Mouse (Mus musculus): ENCODE measurements at regions not wholly inside any gene's neighbourhood (a gene's known extent, or its start where the extent isn't known, plus 50 kb on each side); places are given as distances from the start of the nearest gene placed in this dataset.
A peak's percentile ranks its signal among the peaks of the same experiment; 100 is the strongest.

DNA sequence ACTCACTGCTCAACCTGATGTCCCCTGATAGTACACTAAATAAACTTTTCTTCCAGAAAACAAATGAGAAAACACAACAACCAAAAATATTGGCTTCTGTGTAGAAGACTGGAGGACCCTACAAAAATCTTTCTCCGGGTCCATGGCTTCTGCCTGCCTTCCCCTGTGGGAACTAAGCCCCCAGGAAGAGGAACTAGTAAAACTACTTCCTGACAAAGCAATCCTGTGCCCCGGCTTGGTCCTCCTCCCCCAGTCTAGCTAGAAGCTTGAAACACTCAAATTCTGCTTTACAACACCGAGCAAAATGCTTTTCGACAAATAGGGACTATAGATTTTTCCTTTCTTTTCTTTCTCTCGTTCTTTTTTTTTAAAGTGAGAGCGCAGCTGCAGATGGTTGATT lies 51.3 kb upstream of the Mki67 start:
- no peak for DNase-seq (ENCODE audit: inconsistent ontology term)

GRCm38 (mm10) chr7:135768064-135768463 lies 51.9 kb upstream of the Mki67 start:
- DNase-seq (ENCODE audit: inconsistent ontology term), result no peak

DNA sequence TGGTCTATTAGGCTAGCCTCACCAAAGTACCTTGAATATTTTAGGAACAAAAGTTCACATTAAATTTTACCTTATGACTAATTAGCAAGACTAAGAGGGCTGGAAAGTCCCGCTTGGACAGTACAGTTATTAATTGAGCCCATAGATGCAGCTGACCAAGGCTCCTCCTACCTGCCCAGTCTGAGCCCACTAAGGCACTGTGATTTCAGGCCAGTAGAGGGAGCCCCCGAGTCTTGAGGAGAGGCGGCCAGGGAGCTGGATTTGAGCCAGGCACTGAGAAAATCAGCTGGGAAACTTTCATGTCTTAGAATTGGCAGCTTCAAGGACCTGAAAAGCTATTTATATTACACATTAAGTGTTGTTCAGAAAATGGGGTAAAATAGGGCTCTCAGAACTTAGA lies 52.4 kb upstream of the Mki67 start:
- DNase-seq (ENCODE audit: inconsistent ontology term), result peak; percentile 72

- no peak for DNase-seq (ENCODE audit: inconsistent ontology term)
Observed at GRCm38 (mm10) chr7:135769082-135769673, 53.0 kb upstream of the Mki67 start.

DNA sequence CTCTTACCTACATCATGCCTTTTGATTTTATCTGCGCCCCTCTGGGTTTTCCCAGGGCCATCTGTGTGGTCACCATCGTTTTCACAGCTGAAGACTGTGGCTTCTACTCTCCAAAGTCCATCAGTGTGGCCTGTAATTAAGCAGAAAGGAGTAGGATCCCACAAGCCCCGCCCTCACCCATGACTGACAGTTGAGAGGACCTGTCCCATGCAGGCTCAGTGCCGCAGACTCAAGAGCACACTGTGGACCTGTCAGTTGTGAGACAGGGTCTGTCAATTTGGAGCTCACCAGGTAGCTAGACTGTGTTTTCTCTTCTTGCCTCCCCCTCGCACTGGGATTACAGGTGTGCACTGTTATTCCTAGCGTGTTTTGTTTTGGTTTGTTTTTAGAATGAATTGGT lies 53.9 kb upstream of the Mki67 start:
- no peak for DNase-seq (ENCODE audit: inconsistent ontology term)

DNA sequence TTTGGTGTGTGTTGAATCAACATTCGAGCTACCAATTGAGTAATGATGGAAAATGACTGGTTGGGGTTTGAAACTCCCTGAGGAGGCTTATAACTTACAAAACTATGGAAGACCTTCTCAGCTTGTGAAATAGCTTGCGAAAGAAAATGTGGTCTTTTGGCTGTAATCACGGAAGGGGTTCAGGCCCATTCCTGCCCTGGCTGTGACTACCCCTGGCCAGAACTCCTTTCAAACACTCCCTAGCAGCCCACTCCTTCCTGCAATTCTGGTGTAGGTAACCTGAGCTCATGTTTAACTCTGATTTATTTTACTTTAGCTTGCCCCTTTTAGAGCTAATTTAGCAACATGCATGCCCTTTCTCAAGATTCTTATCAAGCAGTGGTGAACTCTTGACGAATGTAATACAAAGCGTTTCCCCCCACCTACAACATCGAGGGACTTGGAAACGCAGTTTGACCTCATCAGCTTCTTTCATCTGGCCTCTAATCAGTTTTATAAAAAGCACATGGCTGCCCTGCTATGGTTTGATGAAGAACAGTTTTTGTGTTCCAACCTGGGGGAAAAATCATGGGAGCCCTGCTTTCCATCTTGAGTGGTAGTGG lies 59.8 kb upstream of the Mki67 start:
- no peak for DNase-seq (ENCODE audit: inconsistent ontology term)

- no peak for DNase-seq (ENCODE audit: inconsistent ontology term)
Observed at GRCm38 (mm10) chr7:135790167-135790566, 74.0 kb upstream of the Mki67 start.

GRCm38 (mm10) chr7:135790978-135791377 lies 74.8 kb upstream of the Mki67 start:
- DNase-seq (ENCODE audit: inconsistent ontology term), result peak; percentile 74

DNA sequence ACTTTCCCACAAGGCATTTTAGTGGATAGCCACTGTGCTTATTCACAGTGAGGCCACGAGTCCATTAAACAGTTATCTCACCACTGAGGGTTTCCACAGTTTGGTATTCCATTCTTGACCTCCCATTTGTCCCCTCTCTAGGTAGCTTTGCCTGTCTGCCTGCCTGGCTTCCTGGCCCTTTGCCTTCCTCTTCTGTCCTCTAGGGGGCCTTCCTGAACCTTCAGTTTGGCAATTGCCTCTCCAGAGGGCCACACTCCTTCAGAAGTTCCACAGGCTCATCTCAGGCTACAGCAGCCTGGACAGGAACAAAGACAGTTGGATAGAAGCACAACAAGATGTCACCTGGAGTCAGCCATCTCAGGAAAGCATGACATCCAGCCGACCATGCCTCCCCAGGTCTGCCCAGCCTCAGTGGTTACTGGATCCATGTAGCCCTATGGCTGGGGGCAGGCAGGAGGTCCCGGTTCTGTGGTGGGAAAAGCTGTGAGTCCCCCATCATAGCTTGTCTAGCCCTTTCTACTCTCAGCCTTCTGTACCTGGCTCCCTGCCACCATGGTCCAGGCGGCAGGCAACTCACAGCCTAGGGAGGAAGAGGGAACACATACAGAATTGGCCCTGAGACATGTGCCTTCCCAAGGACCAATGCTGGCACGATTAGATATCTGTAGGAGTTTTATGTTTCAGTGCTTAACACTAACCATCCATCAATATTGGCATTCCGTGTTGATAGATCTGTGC lies 76.0 kb upstream of the Mki67 start:
- DNase-seq (ENCODE audit: inconsistent ontology term), result no peak

DNA sequence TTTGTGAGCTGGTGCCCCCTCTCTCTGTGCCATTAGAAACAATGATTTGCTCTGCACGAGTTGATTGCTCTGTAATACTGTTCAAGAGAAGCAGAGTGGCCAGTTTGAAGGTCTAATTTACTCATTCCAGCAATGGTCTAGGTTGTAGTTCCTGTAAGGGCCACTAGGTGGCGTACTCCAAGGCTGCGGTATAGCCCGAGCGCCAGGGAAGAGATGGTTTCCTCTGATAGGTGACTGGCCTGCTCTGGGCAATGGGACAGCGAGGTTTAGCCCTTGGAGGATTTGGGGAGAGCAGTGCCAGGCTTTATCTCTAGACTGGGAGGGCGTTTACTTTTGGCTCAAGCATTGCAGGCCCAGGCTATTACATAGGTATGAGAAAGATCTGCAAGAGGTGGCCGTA lies 76.8 kb upstream of the Mki67 start:
- DNase-seq (ENCODE audit: inconsistent ontology term), result no peak

GRCm38 (mm10) chr7:135794238-135794637 lies 78.1 kb upstream of the Mki67 start:
- no peak for DNase-seq (ENCODE audit: inconsistent ontology term)

DNA sequence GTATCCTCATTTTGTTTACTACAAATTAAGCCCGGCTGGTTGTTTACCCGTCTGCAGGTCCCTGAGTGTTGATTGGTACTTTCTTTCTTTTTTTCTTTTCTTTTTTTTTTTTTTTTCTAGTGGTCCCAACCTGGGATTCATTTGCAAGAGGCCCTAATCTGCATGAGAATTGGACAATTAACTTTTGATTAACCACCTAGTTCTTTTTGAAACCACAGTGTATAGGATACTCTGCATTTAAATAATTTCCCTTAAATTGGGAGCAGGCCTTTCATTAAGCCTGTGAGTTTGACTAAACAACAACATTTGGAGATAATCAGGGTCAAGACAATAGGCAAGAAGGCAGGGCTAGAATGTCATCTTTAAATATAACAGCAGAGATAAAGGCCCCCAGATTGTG lies 78.5 kb upstream of the Mki67 start:
- no peak for DNase-seq (ENCODE audit: inconsistent ontology term)

DNA sequence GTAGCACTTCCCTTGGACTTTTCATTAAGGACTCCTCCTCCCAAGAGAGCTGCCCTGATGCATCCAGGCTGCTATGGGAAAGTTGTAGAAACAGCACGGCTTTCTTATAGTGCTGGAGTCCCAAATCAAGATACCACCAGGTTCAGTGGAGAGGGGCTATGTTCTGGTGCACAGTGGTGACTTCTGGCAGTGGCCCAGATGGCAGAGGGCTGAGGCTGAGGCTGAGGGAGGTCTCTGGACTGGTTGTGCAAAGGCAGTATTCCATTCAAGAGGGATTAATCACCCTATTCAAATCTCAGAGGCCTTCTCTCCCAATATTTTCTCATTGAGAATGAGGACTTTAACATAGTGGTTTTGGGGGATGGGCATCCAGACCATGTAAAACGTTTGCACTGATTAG lies 82.3 kb upstream of the Mki67 start:
- no peak for DNase-seq (ENCODE audit: inconsistent ontology term)

- DNase-seq (ENCODE audit: inconsistent ontology term), result peak; percentile 92
Observed at GRCm38 (mm10) chr7:135802598-135803121, 86.5 kb upstream of the Mki67 start.

DNA sequence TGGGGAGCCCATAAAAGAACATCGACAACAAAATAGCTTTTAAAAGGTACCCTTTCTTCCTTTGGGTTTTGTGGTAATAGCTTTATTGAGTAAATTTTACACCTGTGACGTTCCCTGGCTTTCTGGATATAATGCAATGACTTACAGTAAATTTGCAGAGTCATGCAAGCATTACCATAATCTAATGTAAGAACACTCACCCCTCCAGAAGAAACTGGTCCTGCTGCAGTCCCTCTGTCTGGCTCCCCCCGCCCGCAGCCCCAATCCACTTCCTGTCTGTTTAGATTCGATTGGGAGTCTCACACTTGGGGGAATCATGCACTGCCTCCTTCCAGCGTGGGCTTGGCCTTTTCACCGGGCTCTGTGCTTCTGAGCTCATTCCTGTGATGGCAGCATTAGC lies 88.6 kb upstream of the Mki67 start:
- DNase-seq (ENCODE audit: inconsistent ontology term), result no peak

GRCm38 (mm10) chr7:135806139-135806538 lies 90.0 kb upstream of the Mki67 start:
- no peak for DNase-seq (ENCODE audit: inconsistent ontology term)

- DNase-seq (ENCODE audit: inconsistent ontology term), result no peak
Observed at GRCm38 (mm10) chr7:135806673-135807072, 90.5 kb upstream of the Mki67 start.

DNA sequence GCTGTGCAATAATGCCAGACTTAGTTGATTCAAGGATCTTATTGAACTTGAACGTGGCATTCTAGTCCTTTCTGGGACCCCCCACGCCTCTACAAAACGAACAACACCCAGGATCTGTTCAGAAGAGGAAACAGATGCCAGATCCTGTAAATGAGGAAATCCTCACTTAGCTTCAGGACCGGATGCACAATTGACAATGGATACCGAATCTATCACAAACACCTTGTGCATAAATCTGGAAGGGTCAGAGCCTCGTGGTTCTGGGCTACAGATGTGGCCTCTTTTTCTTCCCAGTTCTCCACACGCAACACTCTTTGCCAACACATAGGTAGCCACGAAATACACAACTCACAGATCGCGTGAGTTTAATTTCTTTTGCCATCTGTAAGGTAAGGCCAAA lies 93.0 kb upstream of the Mki67 start:
- no peak for DNase-seq (ENCODE audit: inconsistent ontology term)

DNA sequence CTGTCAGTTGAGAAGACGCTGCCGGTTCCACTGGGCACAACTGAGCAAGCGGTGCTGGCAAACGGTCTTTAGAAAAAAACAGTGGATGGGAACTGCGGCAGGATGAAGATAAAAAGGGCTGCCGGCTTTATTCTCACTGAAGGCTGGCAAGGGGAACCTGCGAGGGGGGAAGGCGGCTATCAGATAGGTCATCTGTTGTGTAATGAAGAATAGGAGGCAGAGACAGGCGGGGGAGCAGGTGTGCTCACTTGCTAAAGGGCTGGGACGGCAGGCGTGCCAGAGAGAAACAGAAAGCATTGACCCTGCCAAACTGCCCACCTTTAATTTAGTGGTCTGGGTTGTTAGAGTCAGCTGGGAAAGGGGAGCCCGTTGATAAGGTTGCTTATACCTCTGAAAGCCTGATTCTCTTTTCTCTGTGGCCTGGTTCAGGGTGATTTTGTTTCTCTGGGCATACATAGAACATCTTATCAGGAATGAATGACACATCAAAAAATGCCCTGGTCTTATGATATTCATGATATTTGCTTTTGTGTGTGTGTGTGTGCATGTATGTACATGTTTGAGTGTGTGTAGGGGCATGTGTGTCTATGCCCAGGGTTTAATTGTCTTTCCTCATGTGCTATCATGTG lies 93.7 kb upstream of the Mki67 start:
- DNase-seq (ENCODE audit: inconsistent ontology term), result no peak

DNA sequence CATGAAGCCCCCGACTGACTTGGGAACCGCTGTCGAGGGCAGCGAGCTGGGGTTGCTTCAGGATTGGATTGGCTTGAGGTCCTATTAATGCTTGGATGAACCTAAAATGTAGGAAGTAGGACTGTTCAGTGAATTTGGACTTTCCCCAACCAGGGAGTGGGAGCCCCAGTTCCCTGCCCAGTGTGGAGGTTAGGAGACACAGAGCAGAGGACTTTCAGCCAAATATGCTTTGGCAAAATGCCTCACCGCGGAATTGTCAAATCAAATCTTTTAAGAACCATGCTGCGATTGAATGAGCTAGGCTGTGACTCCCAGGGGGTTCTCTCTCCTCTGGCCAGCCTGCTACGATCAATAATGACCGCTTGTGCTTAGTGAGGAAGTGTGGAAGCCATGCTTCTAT lies 94.8 kb upstream of the Mki67 start:
- peak; percentile 82 for DNase-seq (ENCODE audit: inconsistent ontology term)

DNA sequence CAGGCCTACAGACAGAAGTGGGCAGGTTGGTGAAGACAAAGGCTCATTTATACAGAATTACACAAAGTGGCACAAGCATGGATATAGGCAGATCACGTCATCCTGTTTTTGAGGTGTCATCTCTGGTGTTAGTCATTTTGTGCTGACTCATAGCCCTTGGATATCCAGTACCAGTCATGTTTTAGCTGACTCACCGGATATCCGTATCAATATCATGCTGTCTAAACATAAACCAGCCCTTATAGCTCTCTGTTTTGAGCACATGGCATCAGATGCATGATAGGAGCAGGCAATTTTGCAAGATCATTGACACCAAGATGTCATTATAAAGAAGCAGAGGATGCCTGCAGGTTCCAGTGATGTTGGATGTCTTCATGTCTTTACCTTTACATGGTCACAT lies 97.5 kb upstream of the Mki67 start:
- DNase-seq (ENCODE audit: inconsistent ontology term), result peak; percentile 19

GRCm38 (mm10) chr7:135816191-135816590 lies 100.0 kb upstream of the Mki67 start:
- no peak for DNase-seq (ENCODE audit: inconsistent ontology term)

DNA sequence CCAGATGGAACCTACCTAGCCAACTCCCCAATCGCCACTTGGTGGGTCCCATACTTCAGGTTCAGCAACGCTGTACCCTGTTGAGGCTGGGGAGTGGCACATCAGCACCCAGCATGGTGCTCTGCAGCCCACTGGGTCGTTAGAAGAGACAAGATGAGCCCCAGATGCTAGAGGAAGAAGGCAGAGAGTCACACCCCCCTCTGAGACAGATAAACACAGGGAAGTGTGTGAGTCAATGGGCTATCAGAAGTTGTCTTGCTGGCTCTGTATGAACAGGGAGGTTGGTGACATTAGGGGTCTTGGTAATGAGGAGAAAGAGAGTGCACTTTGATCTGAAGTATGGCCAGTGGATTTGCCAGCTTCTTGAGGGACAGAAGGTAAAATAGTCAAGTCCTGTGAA lies 101.7 kb upstream of the Mki67 start:
- DNase-seq (ENCODE audit: inconsistent ontology term), result no peak
